Mouse (Mus musculus): Measurements from ENCODE around the gene Sept11.

DNA sequence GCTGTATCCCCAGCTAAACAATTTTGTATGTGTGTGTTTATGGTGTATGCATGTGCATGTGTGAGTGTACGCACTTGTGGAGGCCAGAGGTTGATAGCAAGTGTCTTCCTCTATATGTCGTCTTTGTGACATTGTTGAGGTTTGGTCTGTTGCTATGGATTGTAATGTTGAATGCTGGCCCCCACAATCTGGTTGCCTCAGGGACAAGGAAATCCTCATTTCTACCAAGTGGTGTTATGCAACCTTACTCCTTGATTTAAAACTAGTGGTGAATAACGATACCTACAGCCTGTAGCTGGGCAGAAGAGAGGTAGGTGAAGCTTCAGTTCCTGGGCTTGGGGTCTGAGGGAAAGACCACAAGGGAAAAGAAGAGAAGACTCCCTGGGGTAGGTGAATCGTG, 7.3 kb upstream of the Sept11 start:
- no peak for TF ChIP-seq POLR2A (IDR thresholded peaks at IDR 0.05; ENCODE audit: borderline replicate concordance, insufficient read depth, low read length)
- TF ChIP-seq CTCF (IDR thresholded peaks at IDR 0.05; ENCODE audit: borderline replicate concordance, insufficient read depth, low read depth, low read length) = no peak
